Mouse (Mus musculus) thymus, postnatal 4 days (tissue): ENCODE measurements around the gene Wnt1.

Source experiments
- DNase-seq: peaks from one replicate; pipeline ENCODE4 v3.0.0; 2021

Gene Wnt1

DNA sequence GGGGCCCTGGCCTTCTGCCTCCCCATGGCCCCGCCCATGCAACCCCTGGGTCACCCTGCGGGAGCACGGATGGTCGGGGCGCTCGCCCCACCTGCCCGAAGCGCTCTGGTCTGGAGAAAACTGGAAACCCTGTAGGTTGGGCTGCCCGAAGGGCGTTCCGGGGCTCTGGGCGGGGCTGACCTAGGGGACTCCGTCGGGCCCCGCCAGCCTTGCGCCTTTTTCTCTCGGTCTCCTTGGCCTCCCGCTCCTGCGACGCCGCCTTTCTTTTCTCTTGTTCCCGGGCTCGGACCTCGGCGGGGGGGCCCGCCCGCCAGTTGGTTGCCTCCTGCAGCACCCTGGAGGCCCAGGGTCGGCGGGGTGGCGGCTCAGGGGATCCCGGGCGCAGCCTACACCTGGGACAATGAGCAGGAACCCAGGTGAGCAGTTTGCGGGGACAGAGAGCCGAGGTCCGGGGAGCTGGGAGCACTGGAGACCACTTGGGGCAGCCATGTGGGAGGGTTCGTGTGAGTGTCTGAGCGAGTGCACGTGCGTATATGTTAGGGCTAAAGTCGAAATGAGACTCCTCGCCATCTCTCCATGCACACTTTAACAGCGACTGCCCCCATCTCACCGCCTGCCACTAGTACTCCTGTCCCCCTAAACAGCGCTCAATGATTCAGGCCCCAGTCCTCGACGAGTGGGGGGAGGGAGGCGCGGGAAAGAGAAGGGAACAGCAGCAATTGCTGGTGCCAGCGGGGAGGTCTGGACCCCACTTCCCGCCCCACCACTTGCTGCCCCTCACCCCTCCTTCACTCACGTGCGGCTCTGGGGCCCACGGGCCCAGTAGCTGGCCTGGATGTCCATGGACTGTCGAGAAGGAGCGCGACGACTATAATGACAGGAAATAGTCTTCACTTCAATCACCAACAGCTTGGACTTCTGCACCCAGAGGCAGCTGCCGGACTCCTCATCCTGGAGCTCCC, 17.4 kb downstream of the Wnt1 start:
- peak; percentile 56 for DNase-seq

GRCm38 (mm10) chr15:98807895-98808650, 18.4 kb downstream of the Wnt1 start:
- DNase-seq, result peak; percentile 81

DNA sequence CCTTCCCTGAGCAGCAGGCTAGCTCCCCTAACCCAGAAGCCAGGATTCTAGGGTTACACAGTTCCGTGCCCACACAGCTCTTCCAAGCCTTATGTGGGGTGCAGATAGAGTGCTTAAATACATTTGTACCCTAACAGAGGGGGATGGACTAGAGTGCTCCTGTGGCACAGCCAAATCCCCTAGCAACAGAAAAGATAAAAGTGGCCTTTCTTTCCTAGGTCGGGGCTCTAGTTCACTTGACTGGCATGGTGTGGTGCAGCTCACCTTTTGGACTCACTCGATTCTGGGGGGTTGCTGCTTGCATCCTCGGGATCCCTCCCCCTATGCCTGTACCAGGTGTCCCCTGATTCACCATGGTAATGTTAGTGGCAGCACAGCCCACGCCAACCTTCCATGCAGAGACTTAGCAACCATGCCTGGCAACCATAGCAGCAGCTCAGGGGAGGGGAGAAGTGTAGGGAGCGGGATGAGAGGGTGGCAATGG, 19.0 kb downstream of the Wnt1 start:
- DNase-seq, result no peak

- no peak for DNase-seq
Observed at GRCm38 (mm10) chr15:98809390-98809789, 19.7 kb downstream of the Wnt1 start, which contains the start of gene Ddn. Gene Ddn, minus strand, starts transcription at chr15:98809490.

- DNase-seq, result peak; percentile 48
Observed at GRCm38 (mm10) chr15:98810212-98810611, 20.6 kb downstream of the Wnt1 start.

DNA sequence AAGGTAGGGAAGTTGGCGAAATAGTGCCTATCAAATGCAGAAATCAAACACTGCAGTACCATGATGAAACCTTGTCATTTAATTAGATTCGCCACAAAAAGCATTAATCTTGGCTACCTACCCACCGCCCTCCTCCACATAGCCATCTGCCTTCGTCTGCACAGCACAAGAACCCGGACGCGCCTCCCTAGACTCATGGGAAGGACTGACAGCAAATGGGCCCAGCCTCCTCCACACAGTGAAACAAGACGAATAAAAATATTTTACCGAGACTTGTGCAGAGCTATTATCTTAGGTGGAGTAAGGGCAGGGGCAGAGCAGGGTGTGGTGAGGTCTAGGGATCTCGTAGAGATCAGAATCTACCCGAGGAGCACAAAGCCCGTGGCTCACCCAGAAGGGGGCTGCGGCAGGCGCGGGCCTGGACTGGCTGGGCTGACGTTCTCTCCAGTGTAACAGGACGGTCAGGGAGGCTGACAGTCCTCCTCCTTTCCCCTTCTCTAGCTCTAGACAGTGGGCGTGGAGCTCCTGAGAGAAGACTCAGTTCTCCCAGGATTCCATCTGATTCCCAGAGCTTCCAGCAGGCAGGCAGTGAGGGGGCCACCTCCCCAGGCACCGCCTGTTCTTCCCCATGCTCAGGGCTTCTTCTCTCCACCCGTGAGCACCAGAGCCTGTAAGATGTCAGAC, 23.2 kb downstream of the Wnt1 start:
- DNase-seq, result no peak

- DNase-seq, result no peak
Observed at GRCm38 (mm10) chr15:98818171-98818570, 28.5 kb downstream of the Wnt1 start.

- DNase-seq, result no peak
Observed at GRCm38 (mm10) chr15:98820937-98821336, 31.3 kb downstream of the Wnt1 start.

DNA sequence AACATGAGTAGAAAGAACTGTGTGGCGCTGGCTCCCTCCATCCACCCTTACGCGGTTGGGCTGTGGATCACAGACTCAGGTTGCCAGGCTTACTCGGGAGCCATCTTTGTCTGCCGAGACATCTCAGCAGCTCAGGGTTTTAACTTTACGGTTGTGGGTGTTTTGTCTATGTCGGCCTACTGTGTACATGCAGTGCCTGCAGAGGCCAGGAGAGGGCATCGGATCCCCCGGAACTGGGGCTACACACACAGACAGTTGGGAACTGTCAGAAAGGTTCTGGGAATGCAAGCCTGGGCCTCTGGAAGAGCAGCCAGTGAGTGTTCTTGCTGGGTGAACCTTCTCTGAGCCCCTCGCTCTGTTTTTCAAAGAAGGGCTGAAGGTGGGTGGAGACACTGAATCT, 31.7 kb downstream of the Wnt1 start:
- peak; percentile 77 for DNase-seq

DNA sequence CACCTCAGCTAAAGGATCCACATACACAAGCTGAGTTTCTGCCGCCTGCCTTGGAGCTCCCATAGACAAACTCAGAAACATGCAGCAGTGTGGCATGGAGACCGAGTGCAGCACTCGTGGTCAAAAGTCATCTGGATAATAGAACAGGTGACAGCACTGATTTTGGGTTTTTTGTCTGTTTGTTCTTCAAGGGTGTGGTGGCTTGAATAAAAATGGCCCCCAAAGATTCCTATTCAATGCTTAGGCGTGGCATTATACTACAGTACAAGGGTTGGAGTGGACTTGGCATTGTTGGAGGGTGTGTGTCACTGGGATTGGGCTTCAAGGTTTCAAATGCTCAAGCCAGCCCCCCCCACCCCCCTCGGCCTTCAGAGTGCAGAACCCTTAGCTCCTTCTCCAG, 32.5 kb downstream of the Wnt1 start:
- no peak for DNase-seq

DNA sequence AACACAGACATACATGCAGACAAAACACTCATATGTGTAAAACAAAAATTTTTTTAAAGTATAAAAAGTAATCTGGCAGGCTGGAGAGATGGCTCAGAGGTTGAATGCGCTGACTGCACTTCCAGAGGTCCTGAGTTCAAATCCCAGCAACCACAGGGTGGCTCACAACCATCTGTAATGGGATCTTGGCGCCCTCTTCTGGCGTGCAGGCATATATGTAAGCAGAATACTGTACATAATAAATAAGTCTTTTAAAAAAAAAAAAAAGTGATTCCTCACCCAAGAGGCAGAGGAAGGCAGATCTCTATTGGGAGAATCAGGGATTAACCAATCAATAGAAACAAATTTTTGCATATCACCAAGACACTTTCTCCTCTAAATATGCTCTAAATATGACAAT, 33.8 kb downstream of the Wnt1 start:
- peak; percentile 73 for DNase-seq

DNA sequence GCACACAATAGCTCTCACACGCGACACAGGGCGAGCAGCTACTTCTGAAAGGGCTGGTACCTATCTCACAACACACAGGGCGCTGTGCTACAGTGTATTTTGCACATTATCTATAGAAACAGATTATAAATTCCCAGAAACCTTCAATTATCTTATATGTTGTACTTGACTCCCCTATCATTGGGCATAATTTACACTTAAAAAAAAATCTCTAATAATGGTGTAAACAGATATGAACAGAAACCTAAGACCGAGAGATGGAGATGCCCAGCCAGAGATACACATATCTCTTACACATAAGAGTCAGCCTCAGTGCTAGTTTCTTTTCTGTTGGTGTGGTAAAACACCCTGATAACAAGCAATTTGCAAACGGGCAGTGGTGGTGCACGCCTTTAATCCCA, 38.0 kb downstream of the Wnt1 start:
- DNase-seq, result no peak

- DNase-seq, result peak; percentile 98
Observed at GRCm38 (mm10) chr15:98830736-98831683, 41.4 kb downstream of the Wnt1 start, which contains the start of gene Prkag1. Gene Prkag1, minus strand, starts transcription at chr15:98831521.

- DNase-seq, result no peak
Observed at GRCm38 (mm10) chr15:98831684-98832035, 42.0 kb downstream of the Wnt1 start.

DNA sequence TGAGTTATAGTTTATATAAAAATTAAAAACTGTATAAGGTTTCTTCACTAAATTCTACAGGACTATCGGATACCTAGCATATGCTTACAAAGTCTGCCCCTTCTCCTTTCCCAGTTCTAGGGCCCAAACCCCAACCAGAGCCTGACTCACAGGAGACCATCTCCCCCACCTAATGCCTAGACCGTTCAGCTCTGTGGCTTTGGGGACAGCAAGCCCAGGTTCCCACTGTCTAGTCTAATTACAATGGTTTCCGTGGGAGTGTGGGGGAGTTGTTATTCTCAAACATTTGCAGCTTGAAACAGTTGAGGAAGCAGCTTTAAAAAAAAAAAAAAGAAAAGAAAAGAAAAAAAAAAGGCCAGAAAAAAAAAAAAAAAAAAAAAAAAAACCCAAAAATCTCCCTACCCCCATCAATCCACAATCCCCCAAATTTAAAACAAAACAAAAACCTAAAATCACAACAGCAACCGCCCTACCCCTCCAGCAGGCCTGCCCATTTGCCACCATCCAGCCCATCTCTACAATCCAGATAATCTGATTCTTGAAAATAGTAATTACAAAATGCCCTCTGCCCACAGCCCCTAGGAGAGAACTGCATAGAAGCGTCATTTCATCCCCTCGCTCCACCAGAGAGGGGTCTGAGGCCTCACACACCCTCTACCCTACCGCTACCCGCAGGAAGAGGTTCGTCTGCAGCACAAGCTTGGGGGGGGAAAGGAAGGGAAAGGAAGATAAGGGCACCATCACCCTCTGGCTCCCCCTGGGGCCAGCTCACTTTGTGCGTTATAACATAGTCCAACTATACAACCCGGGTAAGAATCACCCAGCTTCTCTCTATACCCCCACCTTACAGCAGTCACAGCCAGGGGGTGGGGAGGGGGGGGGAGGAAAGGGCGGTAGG, 42.8 kb downstream of the Wnt1 start:
- peak; percentile 85 for DNase-seq

DNA sequence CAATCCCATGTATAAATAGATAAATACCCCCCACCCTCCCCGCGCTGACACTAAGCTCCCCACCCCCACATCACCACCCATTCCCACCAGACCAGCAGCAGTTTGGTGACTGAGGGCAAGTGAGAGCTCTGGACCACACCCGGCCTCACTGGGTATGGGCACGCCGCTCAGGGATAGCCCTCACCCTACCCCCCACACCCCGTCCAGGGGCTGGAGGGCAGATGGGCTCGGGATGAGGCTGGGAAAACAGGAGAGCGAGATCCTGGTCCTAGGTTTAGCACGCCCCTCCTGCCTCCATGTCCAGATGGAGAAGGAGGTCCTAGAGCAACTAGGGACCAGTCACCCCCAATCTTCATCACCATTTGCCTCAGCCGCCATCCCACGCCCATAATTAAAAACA, 43.6 kb downstream of the Wnt1 start:
- DNase-seq, result no peak

DNA sequence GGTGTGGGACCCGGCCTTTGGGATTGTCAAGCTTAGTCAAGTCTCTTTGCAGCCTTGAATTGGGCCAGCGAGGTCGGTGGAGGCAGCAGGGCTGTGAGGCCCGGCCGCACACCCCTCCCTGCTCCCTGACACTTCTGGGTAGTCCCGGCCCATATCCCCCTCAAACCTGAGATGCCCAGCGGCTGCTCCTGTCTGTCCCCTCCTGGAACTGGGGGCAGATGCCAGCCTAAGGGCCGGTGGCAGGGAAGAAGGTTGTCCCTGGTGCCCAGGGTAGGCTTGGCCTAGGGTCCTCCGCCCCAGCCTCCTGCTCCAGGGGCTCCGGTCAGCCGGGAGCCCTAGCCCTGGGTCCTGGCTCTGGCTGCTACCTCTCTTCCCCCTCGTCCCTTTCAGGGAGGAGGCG, 44.4 kb downstream of the Wnt1 start:
- DNase-seq, result no peak

GRCm38 (mm10) chr15:98835291-98835690, 45.6 kb downstream of the Wnt1 start:
- no peak for DNase-seq

GRCm38 (mm10) chr15:98837006-98837742, 47.5 kb downstream of the Wnt1 start:
- DNase-seq, result no peak

DNA sequence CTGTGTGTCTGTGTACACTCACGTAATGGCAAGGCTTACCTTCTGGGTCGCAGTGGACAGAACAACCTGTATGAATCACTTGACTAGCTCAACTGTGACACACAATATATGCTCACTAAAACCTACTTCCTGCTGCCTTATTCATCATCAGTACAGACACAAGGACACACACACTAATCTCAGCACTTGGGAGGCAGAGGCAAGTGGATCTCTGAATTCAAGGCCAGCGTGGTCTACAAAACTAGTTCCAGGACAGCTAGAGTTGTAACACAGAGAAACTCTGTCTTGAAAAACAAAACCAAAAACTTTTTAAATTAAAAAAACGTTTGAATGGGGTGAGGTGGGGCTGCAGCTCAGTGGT, 48.1 kb downstream of the Wnt1 start:
- no peak for DNase-seq
